Mouse (Mus musculus): ENCODE measurements around the gene Ipmk. TPM values are rescaled to one million over a fixed set of nuclear protein-coding genes. Genes with fewer than 3 reads are reported as not detected.

Gene Ipmk
- total RNA-seq, 2 experiments from 2014 or later, result 14.8 to 16.9 TPM

GRCm38 (mm10) chr10:71479700-71480325, 132.2 kb downstream of the Ipmk start:
- intact Hi-C loops (cut with DNase I), result no loop called here

More at GRCm38 (mm10) chr10:71479700-71480325, 132.2 kb downstream of the Ipmk start:
- peak; percentile 31 to 37 for DNase-seq

Other genes with a start within 250 kb of the Ipmk start
- gene Bicc1, start 188.1 kb upstream of the Ipmk start, total RNA-seq (2021), result 1 to 10 TPM; 8.1 to 8.4 TPM
- gene Tfam, start 109.5 kb upstream of the Ipmk start, total RNA-seq (2021), result 10 to 100 TPM; 51.6 to 56.4 TPM
- 100 to 1,000 TPM; 152 to 220 TPM for gene Ube2d1, start 62.5 kb upstream of the Ipmk start, total RNA-seq (2021)
- 100 to 1,000 TPM; 201 to 223 TPM for gene Cisd1, start 2.8 kb upstream of the Ipmk start, total RNA-seq (2021)

Data from gastrocnemius, postnatal 36 days (tissue).